Mouse (Mus musculus) stomach, postnatal 0 days (tissue): ENCODE measurements around the gene Cntf.

Source experiments
- CTCF ChIP-seq: IDR thresholded peaks from 2 replicates; pipeline ENCODE4 v1.5.1; 2016; ENCODE audit warnings: antibody characterized with exemption, low read depth, mild to moderate bottlenecking, moderate library complexity
- EP300 ChIP-seq: optimal IDR thresholded peaks from 2 replicates; pipeline ENCODE3; 2016; ENCODE audit warnings: antibody characterized with exemption

DNA sequence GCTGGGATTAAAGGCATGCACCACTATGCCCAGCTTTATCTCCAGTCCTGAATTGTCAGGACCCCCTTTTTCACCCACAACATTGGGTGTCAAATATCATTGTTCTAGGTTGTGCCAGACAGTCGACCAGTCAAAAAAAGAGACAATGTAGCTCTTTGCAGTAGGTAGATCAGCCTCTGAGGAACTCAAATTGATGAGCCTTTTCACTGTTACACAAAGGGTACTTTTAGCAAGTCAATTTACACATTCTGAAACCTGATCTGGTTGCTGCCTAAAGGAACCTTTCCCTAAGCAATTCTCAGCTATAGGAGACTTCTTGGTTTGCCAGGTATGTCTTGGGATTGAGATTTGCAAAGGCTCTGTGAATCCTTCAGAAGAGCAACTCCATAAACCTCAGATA lies 34.4 kb downstream of the Cntf start:
- TF ChIP-seq CTCF, result no peak
- TF ChIP-seq EP300, result no peak
